Mouse (Mus musculus): ENCODE results near the gene Ttc27. TPM values are rescaled to one million over a fixed set of nuclear protein-coding genes. Genes with fewer than 3 reads are reported as not detected.

Gene Ttc27
- polyA plus RNA-seq, 2 experiments, result 8.3 to 13.5 TPM

DNA sequence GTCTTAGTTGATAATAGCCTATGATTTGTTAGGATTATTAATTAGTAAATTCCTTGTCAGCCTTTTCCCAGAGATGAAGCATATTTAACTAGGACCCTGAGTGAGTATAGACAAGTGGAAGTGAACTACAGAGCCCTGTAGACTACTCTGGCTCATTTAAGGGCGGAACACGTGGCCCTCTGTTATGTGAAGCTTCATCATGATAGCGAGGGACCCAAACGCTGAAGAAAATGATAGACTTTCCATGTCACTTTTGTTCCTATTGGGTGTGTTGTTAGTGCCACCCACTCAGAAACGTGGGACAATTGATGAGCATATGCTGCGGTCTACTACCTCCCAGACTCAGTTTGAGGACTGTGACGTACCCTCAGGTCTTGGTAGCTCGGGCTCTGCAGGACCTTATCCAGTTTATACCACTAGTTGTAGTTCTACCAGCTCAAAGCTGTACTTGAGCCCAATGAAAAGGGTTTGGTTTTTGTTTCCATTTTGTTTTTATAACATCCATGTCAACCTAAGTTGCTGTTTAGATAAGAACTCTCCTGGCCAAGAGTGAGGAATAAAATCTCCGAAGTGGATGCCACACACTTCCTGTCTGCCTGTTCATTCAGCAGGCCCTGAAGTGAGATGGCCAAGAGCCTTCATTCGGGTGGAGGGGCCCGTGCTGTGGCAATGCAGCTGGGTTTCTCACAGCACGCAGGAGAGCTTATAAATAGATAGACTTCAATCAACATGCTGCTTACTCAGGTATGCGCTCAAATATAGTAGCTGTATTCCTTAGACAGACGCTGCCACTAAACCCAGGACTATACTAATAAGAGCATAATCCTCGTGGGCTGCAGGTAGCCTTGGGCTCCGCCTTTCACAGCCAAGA, 148.4 kb downstream of the Ttc27 start:
- ATAC-seq (ENCODE audit: insufficient read depth) (no peak), DNase-seq (ENCODE audit: low read depth in 3 of 3, low spot score in 3 of 3) (no peak)
- Histone ChIP-seq H3K9me3 (ENCODE audit: control insufficient read depth, low read length) (no peaks in the 10 kb centered on the region), H3K4me1 (replicated peaks; ENCODE audit: control insufficient read depth in 2 of 2, insufficient read depth in 2 of 2, low read length in 1 of 2) (peaks cover 23 to 57% of the 10 kb centered on the region in 2 experiments), H3K27ac (no peak overlapping the region), H3K4me2 (ENCODE audit: low read depth) (no peak overlapping the region), H3K36me3 (replicated peaks; ENCODE audit: control insufficient read depth, insufficient read depth, low read depth) (no peaks in the 10 kb centered on the region), H3K27me3 (ENCODE audit: control insufficient read depth, insufficient read depth, low read length) (no peaks in the 10 kb centered on the region), H3K4me3 (ENCODE audit: insufficient read depth in 1 of 2, low read depth in 2 of 2, low read length in 2 of 2) (no peak overlapping the region), H3K9ac (replicated peaks) (no peak overlapping the region)
- WGBS (ENCODE audit: insufficient replicate concordance), result 51% methylated on average over 16 of the region's 16 CpGs
- TF ChIP-seq EP300 (IDR thresholded peaks at IDR 0.05; ENCODE audit: low read depth) (no peak), CTCF (IDR thresholded peaks at IDR 0.05; ENCODE audit: low read depth) (no peak)

DNA sequence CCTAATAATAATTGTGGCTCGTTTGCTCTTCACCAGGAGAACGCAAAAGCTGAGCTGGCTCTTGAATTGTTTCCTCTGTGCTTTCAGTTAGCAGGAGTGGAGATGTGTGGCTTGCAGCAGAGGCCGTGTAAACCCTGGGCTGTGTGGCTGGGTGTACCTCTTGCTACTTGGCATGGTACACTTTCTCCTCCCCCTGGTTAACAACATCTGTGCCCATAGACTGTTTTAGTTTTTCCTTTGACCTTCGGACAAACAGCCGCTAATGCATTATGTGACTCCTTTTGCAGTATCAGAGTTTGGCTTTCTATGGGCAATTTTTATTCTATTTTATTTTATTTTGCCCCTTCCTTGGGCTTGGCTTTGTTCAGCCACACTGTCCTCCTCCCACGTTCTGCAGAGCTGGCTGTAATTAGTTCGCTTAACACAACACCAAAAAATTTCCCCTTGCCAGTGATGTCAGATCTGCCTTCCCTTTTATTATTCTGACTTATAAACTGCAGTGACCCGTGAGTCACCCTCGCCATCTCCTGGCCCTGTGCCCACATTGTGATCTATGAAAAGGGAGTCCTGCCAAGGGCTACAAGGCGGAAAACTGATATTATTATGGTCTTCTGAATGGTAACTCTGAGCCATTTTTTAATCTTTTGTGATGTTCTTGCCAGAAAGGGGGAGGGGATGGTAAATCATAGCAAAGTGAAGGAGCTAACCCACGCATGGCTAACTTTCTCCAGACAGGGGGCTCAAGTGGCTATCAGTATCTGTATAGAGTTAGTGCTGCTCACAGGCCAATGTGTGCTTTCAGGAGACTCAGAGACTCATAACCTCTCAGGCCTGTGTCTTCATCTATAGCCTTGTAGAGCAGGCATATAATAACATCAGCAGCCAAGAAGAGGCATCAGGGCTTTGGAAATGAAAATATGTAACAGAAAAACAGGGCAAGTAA, 149.3 kb downstream of the Ttc27 start:
- Histone ChIP-seq H3K4me2 (ENCODE audit: low read depth) (no peak overlapping the region), H3K27me3 (ENCODE audit: control insufficient read depth, insufficient read depth, low read length) (no peaks in the 10 kb centered on the region), H3K4me3 (ENCODE audit: insufficient read depth in 1 of 2, low read depth in 2 of 2, low read length in 2 of 2) (no peak overlapping the region), H3K9me3 (ENCODE audit: control insufficient read depth, low read length) (no peaks in the 10 kb centered on the region), H3K9ac (replicated peaks) (no peak overlapping the region), H3K4me1 (replicated peaks; ENCODE audit: control insufficient read depth in 2 of 2, insufficient read depth in 2 of 2, low read length in 1 of 2) (peaks cover 23 to 63% of the 10 kb centered on the region in 2 experiments), H3K27ac (no peak overlapping the region), H3K36me3 (replicated peaks; ENCODE audit: control insufficient read depth, insufficient read depth, low read depth) (no peaks in the 10 kb centered on the region)
- TF ChIP-seq CTCF (IDR thresholded peaks at IDR 0.05; ENCODE audit: low read depth), result no peak
- no peak for TF ChIP-seq EP300 (IDR thresholded peaks at IDR 0.05; ENCODE audit: low read depth)
- WGBS (ENCODE audit: insufficient replicate concordance), result 62% methylated on average over 11 of the region's 11 CpGs
- ATAC-seq (ENCODE audit: insufficient read depth) (no peak), DNase-seq (ENCODE audit: low read depth in 3 of 3, low spot score in 3 of 3) (no peak)

DNA sequence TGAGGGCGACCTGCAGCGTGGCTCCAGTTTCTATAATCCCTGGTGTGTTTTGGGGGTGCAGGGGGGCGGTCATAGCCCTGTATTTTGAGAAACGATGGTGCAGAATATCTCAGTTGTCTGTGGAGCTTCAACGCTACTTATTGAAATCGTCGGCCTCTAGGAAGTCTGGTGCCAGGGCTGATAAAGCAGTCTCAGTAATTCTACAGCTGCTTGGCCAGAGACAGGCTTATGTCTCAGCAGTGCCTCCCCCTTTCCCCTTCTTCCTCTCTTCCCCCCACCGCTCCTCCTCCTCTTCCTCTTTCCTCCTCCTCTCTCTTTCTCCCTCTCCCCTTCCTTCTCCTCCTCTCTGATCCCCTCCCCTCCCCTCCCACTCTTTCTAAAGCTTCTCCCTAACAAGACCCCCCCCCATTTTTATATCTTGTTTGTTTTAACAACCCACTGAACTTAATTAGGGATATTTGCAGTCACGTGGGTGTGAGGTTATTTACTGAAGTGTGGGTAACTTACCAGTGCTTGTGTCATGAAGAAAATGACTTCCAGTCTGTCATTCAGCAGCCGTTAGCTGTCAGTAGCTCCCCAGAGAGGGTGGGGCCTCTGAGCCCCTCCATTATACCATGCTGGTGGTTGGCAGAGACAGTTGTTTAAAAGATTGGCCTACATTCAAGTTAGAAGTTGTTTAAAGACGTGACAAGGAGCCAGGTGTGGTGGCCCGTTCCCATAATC, 150.8 kb downstream of the Ttc27 start:
- H3K4me1 ChIP-seq (replicated peaks; ENCODE audit: control insufficient read depth in 2 of 2, insufficient read depth in 2 of 2, low read length in 1 of 2), result peaks cover 23 to 75% of the 10 kb centered on the region in 2 experiments
- ATAC-seq (ENCODE audit: insufficient read depth) (peak; percentile 49; the same call in 1 of the 2 replicates), DNase-seq (ENCODE audit: low read depth in 3 of 3, low spot score in 3 of 3) (no peak)
- H3K27me3 ChIP-seq (ENCODE audit: control insufficient read depth, insufficient read depth, low read length), result no peaks in the 10 kb centered on the region
- no peak overlapping the region for H3K4me3 ChIP-seq (ENCODE audit: insufficient read depth in 1 of 2, low read depth in 2 of 2, low read length in 2 of 2)
- TF ChIP-seq EP300 (IDR thresholded peaks at IDR 0.05; ENCODE audit: low read depth), result no peak
- no peak for TF ChIP-seq CTCF (IDR thresholded peaks at IDR 0.05; ENCODE audit: low read depth)
- WGBS (ENCODE audit: insufficient replicate concordance), result 16% methylated on average over 12 of the region's 12 CpGs
- H3K4me2 ChIP-seq (ENCODE audit: low read depth), result peak overlapping the region; percentile 32
- no peaks in the 10 kb centered on the region for H3K9me3 ChIP-seq (ENCODE audit: control insufficient read depth, low read length)
- H3K27ac ChIP-seq, result no peak overlapping the region
- H3K36me3 ChIP-seq (replicated peaks; ENCODE audit: control insufficient read depth, insufficient read depth, low read depth), result no peaks in the 10 kb centered on the region
- no peak overlapping the region for H3K9ac ChIP-seq (replicated peaks)

DNA sequence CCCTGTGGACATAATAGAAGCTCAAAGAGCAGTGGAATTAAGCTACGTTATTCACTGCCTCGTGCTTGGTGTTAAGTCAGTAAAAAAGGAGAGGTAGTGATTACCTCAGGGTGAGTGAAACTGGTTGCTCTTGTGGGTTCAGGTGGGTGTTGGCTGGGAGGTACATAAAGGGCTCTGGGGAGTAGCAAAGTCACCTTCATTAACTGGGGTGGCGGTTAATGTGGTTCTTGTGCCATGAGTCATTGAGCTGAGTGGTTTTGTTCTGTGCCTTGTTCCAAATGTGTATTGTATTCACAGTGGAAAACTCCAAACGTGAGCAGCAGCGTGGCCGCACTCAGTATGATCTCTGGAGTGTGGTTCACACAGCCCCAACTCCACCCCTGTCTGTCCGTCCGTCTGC, 152.0 kb downstream of the Ttc27 start:
- Histone ChIP-seq H3K36me3 (replicated peaks; ENCODE audit: control insufficient read depth, insufficient read depth, low read depth) (no peaks in the 10 kb centered on the region), H3K9ac (replicated peaks) (no peak overlapping the region), H3K4me1 (replicated peaks; ENCODE audit: control insufficient read depth in 2 of 2, insufficient read depth in 2 of 2, low read length in 1 of 2) (peaks cover 23 to 71% of the 10 kb centered on the region in 2 experiments), H3K4me2 (ENCODE audit: low read depth) (no peak overlapping the region), H3K27me3 (ENCODE audit: control insufficient read depth, insufficient read depth, low read length) (no peaks in the 10 kb centered on the region), H3K27ac (no peak overlapping the region), H3K9me3 (ENCODE audit: control insufficient read depth, low read length) (no peaks in the 10 kb centered on the region), H3K4me3 (ENCODE audit: insufficient read depth in 1 of 2, low read depth in 2 of 2, low read length in 2 of 2) (no peak overlapping the region)
- TF ChIP-seq EP300 (IDR thresholded peaks at IDR 0.05; ENCODE audit: low read depth) (no peak), CTCF (IDR thresholded peaks at IDR 0.05; ENCODE audit: low read depth) (no peak)
- no peak for ATAC-seq (ENCODE audit: insufficient read depth)
- WGBS (ENCODE audit: insufficient replicate concordance), result 43% methylated on average over 8 of the region's 8 CpGs
- DNase-seq (ENCODE audit: low read depth in 3 of 3, low spot score in 3 of 3), result no peak

All from liver, embryonic 14.5 days (tissue).